Mouse (Mus musculus): ENCODE results near the gene Kdr.

The Kdr gene

GRCm38 (mm10) chr5:75978374-75979100 lies at the start of gene Kdr:
Gene Kdr (minus strand): TSS chr5:75978458.
- no peak for DNase-seq (ENCODE audit: low spot score)

- DNase-seq (ENCODE audit: low spot score): no peak
Observed at GRCm38 (mm10) chr5:76026805-76027204, 48.5 kb upstream of the Kdr start.

GRCm38 (mm10) chr5:76025996-76026665 lies 47.9 kb upstream of the Kdr start:
- no peak for DNase-seq (ENCODE audit: low spot score)

GRCm38 (mm10) chr5:76023011-76023773 lies 44.9 kb upstream of the Kdr start:
- no peak for DNase-seq (ENCODE audit: low spot score)

DNA sequence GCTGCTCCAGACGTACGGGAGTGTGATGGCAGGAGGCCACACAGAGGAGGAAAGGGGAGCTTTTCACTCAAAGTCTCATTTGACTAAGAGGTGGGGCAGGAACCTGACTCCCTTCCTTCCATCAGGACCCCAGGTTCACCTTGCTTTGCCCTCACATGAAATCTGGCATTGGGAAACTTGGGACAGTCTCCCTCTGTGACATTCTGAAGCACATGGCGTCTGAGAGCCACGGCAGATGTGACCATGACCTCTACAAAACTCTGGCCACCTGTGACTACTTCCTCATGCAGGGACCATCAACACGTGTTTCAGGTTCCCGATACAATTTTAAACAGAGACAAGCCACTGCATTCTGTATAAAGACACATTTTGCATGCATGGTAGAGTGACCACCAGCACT lies 44.2 kb upstream of the Kdr start:
- DNase-seq (ENCODE audit: low spot score): no peak

GRCm38 (mm10) chr5:76018321-76018720 lies 40.1 kb upstream of the Kdr start:
- DNase-seq (ENCODE audit: low spot score): no peak

GRCm38 (mm10) chr5:76016086-76016485 lies 37.8 kb upstream of the Kdr start:
- DNase-seq (ENCODE audit: low spot score): no peak

DNA sequence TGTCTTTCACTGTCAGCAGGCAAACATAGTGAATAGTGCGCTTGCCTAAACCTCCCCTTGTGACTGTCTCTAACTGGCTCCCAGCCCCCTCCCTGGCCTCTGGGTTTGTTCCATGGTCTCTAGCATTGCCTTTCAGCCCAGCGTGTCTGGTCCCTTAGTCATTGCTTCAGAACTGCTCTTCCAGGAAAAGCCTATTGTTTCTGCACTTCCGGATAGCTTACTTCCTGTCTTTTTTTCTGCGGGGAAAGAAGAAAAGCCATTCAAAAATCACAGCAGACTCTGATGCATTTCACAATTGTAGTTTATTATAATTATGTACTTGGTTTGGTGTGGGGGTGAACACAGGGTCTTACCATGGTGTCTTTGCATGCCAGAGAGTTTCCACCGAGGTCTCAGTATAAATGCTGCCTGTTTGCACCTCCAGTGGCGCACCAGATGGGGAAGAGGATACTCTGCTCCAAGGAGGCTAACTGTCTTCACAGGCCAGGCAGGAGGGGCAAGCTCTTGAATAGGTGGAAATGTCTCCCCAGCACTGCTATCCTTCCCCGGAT lies 35.7 kb upstream of the Kdr start:
- no peak for DNase-seq (ENCODE audit: low spot score)

GRCm38 (mm10) chr5:76006403-76006802 lies 28.1 kb upstream of the Kdr start:
- no peak for DNase-seq (ENCODE audit: low spot score)

- DNase-seq (ENCODE audit: low spot score): no peak
Observed at GRCm38 (mm10) chr5:75990212-75990611, 12.0 kb upstream of the Kdr start.

- DNase-seq (ENCODE audit: low spot score): no peak
Observed at GRCm38 (mm10) chr5:75987530-75987929, 9.3 kb upstream of the Kdr start.

DNA sequence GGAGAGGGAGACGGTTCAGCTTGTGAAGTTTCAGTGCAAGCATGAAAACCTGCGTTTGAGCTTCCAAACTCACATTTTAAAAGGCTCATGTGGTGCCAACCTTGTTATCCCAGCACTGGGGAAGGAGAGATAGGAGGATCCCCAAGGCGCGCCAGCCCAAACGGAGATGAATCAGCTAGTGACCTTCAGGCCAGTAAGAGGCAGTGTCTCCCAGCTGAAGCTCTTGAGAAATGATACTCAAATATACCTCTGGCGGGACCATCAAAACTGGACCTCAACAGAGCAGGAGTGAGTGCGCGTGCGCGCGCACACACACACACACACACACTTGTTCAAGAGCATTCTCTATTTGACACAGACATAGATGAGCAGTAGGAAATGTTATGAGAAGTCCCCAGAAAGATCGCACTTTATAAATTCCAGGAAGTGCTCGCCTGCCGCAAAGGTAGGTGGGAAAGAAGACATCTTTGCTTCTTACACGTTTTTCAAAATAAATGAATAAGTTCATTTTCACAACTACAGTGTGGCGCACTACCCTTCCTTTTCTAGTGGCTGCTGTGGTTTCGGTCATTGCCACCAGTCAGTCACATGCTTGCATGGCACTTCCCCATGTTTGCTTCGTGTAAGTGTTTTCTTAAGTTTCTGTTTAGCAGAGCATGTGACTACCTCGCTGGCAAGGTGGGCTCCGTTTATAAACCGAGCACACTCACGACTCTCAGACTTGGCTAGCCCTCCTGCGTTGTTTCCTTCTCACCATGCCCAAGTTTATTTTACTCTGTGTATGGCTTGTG lies 2.5 kb upstream of the Kdr start:
- DNase-seq (ENCODE audit: low spot score): no peak

DNA sequence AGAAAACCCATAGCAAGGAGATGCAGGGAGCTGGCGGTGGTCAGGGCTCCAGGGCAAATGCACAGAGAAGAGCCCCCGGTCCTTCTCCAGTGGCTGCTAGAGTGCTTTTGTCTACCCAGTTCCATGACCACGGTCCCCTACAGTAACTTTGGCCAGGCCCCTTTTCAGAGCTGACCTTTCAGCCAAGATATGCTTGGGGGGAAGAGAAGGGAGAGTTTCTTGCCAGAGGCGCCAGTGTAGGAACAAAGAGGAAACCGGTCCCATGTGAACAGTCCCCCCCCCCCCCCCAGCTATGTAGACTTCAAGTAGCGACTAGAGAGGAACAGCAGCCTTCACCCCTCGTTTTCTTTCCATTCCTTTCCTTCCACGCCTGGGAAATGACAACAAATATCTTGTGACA lies 850 bp upstream of the Kdr start:
- DNase-seq (ENCODE audit: low spot score): no peak

- no peak for DNase-seq (ENCODE audit: low spot score)
Observed at GRCm38 (mm10) chr5:75977441-75978373, 551 bp downstream of the Kdr start.

DNA sequence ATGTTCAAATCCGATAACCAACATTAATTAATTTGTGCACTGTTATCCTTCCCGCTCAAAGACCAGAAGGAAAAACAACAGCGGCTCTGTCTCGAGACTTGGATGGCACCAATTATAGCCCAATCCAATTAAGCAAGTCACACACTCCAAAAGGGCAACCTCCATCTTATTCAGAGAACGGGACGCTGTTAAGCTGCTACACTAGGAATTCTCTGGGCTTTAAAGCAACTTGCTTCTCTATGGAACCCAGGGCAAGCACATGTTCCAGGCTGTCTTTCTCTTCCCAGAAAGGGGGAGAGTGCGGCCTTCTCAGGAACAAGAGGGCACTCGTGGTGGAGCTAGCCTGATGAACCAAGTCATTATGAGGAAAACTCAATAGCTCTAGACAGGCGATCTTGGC lies 1.6 kb downstream of the Kdr start:
- no peak for DNase-seq (ENCODE audit: low spot score)

DNA sequence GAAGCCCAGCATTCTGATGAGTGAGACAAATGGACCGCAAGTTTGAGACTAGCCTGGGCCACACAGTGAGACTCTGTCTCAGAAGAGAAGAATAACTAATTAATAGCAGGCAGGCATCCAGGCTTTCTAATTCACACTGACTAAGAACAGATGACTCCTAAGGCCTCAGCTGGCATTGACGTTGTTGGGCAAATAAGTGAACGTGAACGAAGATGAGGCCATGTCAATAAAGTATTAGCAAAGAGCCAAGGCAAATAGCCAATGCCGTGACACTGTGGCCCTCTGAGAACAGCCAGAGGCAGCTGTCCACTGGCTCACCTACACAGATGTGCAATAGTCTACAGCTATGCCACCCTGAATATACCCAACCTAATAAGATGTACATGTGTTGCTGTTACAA lies 2.9 kb downstream of the Kdr start:
- no peak for DNase-seq (ENCODE audit: low spot score)

- no peak for DNase-seq (ENCODE audit: low spot score)
Observed at GRCm38 (mm10) chr5:75974543-75975130, 3.6 kb downstream of the Kdr start.

DNA sequence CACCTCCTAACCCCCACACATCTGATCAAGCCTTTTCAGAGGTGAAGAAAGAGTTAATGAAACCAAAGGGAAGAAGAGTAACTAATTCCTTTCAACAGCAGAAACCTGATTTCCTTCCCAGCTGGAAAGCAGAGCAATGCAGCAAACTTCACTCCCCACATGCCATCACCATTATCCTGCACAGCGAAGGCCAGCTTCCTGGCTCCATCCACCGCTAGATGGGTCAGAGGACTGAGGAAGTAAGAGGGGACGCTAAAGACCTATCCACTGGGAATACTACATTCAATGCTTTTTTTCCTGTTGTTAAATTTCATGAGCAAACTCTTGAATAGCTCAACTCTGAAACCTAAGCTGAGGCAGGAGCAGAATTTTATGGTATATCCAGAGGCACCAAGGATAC lies 8.4 kb downstream of the Kdr start:
- no peak for DNase-seq (ENCODE audit: low spot score)

- no peak for DNase-seq (ENCODE audit: low spot score)
Observed at GRCm38 (mm10) chr5:75962558-75962957, 15.7 kb downstream of the Kdr start.

DNA sequence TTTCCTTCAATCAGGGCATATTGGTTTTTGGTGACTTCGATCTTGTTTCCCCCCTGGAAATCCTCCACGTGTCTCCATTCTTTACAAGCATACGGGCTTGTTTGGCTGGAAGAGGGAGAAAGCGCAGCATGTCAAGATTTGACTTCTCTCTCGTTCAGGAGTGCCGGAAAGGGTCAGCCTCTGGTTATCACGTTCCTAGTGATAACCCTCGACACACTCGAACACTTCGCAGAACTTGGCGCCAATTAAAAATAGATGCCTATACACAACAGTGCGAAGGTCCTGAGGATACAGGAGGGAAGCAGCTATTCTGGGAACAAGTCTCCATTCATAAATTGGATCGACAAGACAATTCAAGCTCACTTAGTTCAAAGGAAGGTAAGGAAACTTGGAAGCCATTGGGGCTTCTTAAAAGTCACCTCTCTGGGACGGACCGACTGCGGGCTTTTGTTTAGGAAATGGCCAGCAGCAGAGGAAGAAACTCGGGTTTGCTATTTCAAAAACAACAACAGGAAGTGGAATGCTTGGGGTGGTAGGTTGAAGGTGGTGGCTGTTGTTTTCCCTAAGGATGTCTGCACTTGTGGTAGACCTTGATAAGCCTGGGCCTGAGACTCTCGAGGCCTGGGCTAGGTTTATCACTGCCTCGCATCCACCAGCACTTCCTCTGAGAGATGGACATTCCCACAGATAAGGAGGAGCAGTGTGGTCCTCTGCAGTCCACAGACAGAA lies 16.4 kb downstream of the Kdr start:
- no peak for DNase-seq (ENCODE audit: low spot score)
